Mouse (Mus musculus) mature B cell (primary cell): ENCODE data around the gene Elane.

Experiments
- in situ Hi-C: fragments of 300-500 bp; cut with MboI; formaldehyde crosslinking; loops from 2 replicates; pipeline ENCODE4 v1.14.3; 2019

The Elane gene

DNA sequence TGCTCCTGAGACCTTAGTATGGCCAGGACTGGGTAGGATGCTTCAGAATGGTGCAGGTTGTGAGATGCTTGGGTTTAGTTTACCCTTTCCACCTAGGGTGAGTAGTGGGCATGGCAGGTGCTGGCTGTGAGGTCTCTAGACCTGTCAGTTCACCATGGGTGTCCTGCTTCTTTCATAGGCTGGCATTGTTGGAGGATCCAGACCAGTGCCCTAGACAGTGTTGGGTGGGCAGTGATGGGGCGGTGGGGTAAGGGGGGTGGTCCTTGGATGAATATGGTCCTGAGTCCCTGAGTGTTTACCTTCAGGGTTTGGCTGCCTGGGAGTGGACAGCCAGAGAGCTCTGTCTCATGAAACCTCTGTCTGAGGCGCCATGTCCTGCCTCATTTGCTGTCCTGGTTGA, 28.2 kb upstream of the Elane start:
- in situ Hi-C loops: no loop called here

DNA sequence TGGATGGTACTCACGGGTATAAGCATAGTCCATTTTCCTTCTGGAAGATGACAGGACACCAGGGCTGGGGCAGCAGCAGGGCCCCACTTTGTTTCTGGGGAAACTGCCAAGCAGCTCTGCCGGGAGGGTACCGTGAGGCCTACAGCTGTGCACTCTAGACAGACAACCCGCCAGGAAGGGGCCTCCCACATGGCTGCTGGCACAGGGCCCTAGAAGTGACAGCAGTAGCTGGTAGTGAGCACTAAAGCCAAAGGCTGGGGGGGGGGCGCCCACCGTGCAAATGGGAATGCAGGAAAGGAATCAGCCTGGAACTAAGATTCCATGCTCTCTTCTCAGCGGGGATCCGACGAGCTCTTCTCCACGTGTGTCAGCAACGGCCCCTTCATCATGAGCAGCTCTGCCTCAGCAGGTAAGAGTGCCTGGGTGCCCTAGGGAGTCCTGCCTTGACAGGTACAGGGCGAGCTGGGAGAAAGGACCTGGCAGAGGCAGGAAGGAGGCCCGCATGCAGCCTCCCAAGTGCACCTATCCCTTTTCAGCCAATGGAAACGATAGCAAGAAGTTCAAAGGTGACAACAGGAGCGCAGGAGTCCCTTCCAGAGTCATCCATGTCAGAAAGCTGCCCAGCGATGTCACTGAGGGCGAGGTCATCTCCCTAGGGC, 27.5 kb upstream of the Elane start:
- in situ Hi-C loops: no loop called here

DNA sequence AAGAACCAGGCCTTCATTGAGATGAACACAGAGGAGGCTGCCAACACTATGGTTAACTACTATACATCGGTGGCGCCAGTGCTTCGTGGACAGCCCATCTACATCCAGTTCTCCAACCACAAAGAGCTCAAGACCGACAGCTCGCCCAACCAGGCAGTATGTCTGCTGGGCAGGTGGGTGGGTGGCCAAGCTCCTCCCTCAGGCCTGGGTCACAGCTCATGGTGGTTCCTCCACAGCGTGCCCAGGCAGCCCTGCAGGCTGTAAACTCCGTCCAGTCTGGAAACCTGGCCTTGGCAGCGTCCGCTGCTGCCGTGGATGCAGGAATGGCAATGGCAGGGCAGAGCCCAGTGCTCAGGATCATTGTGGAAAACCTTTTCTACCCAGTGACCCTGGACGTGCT, 26.9 kb upstream of the Elane start:
- in situ Hi-C loops: no loop called here

DNA sequence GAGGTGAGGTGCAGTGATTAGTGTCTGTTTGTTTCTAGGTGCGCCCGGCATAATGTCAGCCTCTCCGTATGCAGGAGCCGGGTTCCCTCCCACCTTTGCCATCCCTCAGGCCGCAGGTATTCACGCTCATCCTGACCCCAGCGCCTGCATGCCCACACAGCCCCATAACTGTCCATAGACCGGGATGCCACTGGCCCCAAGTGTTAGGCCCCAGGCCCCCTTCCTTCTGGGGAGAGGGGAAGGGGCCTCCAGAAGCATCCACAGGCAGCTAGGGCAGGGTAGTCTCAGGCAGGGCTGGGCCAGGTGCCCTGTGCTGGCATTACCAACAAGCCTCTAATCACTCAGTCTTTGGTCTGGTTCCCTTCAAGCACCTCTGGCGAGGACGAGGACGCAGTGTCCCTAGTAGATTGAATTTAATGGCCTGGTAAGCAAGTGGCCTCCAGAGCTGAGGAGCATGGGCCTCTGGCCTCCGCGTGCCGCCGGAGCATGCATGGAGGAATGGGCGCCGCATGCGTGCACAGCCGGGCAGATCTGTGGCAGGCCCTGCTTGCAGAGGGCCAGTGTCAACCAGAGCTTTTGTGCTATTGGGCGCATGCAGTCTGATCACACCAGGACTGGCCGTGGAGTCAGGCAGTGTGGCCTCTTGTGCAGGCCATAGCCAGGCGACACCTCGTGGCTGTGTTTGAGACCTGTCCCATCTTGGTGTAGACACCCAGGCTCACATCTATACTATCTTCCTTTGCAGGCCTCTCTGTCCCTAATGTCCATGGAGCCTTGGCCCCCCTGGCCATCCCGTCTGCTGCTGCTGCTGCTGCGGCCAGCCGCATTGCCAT, 25.8 kb upstream of the Elane start:
- in situ Hi-C loops: no loop called here

GRCm38 (mm10) chr10:79861230-79862048, 24.6 kb upstream of the Elane start:
- in situ Hi-C loops: no loop called here

DNA sequence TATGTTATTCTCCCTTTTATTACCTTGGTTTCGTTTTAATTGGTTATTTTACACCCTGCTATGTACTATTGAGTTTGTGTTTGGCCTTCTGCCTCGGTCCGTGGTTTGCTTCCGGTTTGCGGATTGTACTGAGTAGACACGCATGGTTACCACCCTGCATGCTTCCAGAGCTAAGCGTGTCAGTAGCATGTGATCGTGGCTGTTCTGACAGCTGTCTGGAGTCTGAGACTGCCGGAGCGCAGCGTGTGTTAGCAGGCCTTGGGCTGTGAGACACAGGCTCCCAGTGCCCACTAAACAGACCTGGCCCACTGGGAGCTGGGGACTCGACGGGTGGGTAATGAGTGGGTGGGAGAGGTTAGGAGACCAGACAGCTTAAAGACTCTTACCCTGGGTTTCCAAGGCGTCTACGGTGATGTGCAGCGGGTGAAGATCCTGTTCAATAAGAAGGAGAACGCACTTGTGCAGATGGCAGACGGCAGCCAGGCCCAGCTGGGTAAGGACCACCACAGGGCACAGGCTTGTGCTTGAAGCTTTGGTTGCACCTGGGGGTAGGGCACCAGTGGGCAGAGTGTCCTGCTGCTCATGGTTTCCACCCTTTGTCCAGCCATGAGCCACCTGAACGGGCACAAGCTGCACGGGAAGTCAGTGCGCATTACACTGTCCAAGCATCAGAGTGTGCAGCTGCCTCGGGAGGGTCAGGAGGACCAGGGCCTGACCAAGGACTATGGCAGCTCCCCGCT, 23.8 kb upstream of the Elane start:
- in situ Hi-C loops: no loop called here

- in situ Hi-C loops: no loop called here
Observed at GRCm38 (mm10) chr10:79862925-79863324, 23.1 kb upstream of the Elane start.

DNA sequence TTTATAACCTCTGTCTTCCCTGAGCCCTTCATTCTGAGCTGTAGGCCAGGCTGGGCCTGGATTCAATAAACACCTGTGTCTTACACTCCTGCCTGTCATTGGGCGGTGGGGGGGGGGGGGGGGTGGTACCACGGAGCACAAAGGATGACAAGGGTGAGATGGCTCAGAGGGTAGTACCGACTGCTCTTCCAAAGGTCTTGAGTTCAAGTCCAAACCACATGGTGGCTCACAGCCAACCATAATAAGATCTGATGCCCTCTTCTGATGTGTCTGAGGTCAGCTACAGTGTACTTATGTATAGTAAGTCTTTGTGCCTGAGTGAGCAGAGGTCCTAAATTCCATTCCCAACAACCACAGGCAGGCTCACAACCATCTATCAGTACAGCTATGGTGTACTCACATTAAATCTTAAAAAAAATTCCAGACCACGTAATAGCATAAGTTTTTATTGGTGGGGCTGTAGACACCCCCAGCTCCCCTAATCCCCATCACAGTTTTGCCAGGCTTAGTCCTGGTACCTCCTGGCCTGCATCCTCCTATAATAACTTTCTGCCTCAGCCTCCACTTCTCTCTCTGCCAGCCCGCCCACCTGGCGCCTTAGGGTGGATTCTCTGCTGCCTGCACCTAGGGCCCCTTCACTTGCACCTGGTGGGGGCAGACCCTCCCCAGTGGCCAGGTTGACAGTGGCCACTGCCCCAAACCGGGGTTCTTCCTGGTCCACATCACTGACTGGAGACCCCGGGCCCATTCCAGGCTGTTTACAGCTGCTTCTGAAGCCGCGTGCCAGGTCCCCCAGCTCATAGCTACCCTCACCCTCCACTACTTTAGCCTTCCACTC, 21.5 kb upstream of the Elane start:
- in situ Hi-C loops: no loop called here

GRCm38 (mm10) chr10:79865189-79865601, 20.9 kb upstream of the Elane start:
- in situ Hi-C loops: no loop called here

DNA sequence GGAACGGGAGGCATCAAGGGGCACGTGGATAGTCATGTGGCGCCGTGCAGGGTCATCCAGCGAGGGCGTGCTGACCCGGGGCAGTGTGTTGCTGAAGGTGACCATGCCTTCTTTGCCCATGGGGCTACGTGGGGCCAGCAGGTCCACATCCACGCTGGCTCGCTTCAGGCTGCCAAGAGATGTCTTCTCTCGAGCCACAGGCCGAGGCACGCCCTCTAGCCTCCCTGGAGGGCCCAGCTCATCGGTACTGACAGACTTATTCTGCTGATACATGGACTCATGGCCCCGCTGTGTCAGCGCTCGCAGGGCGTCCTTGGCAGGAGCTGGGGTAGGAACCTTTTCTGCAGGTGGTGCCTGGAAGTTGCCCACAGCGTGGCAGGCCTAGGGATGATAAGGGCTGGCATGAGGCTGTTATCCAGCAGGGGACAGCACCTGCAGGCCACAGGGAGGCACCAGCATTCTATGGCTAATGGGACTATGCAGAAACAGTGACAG, 20.2 kb upstream of the Elane start:
- in situ Hi-C loops: no loop called here

DNA sequence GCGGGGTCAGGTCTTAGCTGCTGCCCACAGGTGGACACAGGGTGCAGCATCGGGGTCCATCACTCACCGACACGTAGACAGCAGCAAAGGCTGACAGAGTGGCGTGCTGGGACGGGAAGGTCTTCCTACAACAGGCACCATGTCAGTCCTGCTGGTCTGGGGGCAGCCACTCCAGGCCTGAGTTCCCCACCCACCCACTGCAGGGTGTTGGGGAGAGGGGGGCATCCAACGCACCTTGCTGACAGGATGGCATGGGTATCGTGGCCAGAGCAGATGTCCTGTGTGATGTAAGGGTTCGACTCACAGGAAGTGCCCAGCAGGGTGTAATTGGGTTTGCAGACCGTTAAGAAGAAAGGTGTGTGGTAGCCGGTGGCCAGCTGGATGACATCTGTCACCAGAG, 19.4 kb upstream of the Elane start:
- in situ Hi-C loops: no loop called here

DNA sequence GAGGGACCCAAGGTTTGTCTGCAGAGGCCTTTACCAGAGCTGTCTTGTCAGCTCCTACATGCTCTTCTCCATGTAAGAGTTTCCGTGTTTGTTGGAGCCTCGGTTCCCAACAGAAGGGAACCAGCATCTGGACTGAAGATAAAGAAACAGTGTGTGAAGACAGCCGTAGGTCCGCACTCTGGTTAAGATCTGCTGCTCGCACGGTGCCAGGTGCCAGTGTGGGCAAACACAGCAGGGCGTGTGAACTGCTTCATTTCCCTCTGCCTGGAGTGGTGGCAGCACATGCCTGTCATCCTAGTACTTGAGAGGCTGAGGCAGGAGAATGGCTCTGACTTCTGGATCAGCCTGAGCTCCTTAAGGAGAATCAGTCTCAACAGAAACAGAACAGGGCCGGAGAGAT, 14.2 kb upstream of the Elane start:
- in situ Hi-C loops: no loop called here

DNA sequence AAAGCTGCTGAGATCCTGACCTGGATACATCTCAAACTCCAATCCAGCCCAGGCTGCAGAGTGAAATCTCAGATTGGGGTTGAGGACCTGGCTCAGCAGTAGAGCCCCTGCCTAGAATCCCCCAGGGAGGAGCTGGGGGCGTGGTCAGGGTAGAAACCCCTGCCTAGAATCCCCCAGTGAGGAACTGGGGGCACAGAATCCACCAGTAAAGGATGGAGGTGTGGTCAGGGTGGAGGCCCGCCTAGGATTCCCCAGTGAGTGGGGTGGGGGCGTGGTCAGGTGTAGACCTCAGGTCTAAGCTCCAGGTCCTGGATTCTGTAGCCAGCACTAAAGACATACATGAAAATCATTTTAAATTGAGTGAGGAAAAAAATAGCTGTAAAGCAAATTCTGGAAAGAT, 13.2 kb upstream of the Elane start:
- in situ Hi-C loops: no loop called here

DNA sequence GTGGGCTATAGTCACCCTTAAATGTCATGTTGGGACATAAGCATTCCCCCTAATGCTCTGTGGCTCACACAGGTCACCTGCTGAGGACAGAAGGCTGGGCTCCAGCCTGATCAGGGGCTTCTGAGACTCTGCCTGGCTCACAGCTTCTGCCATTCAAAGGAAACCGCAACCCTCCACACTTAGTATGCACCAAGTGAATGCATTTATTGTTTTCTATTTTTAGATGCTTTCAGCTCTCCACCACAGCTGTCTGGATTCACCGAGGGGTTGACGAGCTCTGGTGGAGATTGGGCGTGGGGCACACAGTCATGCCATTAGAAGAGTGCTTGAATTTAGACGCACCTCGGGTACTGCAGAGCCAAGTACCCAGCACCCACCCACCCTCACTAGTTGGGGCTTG, 12.7 kb upstream of the Elane start:
- in situ Hi-C loops: no loop called here

- in situ Hi-C loops: no loop called here
Observed at GRCm38 (mm10) chr10:79873715-79874289, 12.2 kb upstream of the Elane start.

DNA sequence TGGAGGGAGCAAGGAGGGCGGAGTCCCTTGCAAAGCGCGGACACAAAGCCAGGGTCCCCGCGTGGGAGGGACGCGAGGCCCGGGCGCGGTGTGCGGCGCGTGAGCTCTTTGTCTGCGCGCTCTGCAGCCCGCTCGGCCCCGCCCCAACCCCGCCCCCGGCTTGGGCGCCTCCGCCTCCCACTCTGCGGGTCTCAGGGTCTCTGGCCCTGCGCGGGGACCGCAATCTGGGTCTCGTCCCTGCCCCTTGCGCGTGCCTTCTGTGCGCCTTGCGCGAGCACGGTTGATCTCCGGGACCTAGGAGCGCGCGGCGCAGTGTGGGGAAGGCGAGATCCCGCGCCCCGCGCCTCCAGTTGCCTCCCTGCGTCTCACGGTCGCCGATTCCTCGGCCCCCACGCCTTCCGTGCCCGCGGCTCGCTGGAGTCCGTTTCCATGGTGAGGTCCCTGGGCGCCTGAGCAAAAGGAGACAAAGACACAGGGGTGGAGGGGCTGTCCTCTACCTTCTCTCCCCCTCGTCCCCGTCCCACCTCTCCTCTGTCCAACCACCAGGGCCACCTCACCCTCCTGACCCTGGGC, 11.7 kb upstream of the Elane start, which contains the start of the genes Prtn3 and Plppr3:
TSS of gene Prtn3 (plus strand) at position 187 of the 573 bp plus-strand sequence.
TSS of gene Plppr3 (minus strand) at position 345 of the 573 bp plus-strand sequence.
- in situ Hi-C loops: no loop called here

DNA sequence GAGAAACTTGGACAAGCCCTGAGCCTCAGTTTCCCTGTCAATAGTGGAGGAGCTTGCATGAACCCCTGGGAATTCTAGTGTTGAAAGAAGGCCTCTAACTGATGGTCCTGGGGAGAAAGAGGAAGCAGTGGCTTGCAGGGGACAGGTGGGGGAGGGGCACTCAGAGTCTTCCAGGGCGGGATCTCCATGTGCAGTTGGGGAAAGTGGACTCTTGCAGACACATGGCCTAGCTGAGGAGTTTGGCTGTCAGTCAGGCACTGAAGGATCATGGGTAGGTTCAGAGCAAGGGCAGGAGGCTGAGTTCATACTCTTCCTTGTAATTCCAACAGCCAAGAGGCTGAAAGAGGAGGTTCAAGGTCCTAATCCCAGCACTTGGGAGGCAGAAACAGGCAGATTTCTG, 8.9 kb upstream of the Elane start:
- in situ Hi-C loops: no loop called here

DNA sequence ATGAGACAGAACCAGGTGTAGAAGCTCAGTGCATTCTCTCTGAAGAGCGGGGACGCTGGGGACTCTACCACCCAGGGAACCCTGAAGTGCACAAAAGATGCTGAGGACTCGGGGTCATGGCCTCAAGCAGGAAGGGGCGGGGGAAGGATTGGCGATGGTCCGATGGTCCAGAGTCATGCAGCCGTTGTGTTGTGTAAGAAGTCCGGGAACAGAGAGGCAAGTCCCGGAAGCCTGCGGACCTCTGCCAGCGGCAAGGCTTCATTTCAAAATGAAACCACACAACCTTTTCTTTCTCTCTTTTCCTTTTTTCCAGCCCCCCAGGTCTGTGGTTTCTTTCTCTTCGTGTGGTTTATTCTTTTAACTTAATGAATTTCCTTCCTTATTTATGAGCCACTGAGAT, 8.3 kb upstream of the Elane start:
- in situ Hi-C loops: no loop called here

GRCm38 (mm10) chr10:79879527-79879926, 6.5 kb upstream of the Elane start:
- in situ Hi-C loops: no loop called here

- in situ Hi-C loops: loop anchor here (10.0 kb wide), 1 partner anchor 74 kb away; no protein-coding TSS in a partner anchor
Observed at GRCm38 (mm10) chr10:79880721-79881120, 5.3 kb upstream of the Elane start.
